Mouse (Mus musculus): Measurements from ENCODE around the gene Acvrl1. TPM values are rescaled to one million over a fixed set of nuclear protein-coding genes. Genes with fewer than 3 reads are reported as not detected.
A peak's percentile ranks its signal among the peaks of the same experiment; 100 is the strongest.
"Not testable (repeated sequence)": the region's sequence is repeated elsewhere in the genome, so short reads cannot be mapped to it uniquely, and the experiment has no call there.

Gene Acvrl1
- polyA plus RNA-seq, 1 experiment: 7.9 TPM

DNA sequence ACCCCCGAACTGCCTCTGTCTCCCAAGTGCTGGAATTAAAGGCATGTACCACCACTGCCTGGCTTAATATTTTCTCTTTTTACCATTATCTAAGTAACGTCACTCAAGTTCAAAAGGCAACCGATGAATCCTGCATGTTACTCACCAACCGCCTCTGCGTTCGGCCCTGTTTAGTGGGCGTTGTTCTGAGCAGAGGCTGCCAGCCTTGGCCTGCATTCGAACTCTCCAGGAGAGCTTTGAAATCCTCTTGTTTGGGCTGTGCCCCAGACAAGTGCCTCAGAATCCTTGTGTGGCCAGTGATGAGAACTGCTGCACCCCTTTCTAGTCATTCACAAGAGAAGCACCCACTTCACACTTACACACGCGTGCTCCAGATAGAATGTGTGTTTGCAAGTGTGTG, 22.3 kb upstream of the Acvrl1 start:
- no peaks in the 10 kb centered on the region for H3K36me3 ChIP-seq (replicated peaks; ENCODE audit: low read length)
- peaks cover 47% of the 10 kb centered on the region for H3K27me3 ChIP-seq (replicated peaks)
- H3K4me3 ChIP-seq (replicated peaks): peak overlapping the region; percentile 89
- peaks cover 23% of the 10 kb centered on the region for H3K4me1 ChIP-seq
- no peak for TF ChIP-seq GATA1 (IDR thresholded peaks at IDR 0.05; ENCODE audit: borderline replicate concordance, low read length)
- no peak for TF ChIP-seq FLI1 (IDR thresholded peaks at IDR 0.05; ENCODE audit: low read length)
- 0 out of 2 replicates have a peak, but pooled peaks cover 3% of the 10 kb centered on the region for H3K9me3 ChIP-seq

DNA sequence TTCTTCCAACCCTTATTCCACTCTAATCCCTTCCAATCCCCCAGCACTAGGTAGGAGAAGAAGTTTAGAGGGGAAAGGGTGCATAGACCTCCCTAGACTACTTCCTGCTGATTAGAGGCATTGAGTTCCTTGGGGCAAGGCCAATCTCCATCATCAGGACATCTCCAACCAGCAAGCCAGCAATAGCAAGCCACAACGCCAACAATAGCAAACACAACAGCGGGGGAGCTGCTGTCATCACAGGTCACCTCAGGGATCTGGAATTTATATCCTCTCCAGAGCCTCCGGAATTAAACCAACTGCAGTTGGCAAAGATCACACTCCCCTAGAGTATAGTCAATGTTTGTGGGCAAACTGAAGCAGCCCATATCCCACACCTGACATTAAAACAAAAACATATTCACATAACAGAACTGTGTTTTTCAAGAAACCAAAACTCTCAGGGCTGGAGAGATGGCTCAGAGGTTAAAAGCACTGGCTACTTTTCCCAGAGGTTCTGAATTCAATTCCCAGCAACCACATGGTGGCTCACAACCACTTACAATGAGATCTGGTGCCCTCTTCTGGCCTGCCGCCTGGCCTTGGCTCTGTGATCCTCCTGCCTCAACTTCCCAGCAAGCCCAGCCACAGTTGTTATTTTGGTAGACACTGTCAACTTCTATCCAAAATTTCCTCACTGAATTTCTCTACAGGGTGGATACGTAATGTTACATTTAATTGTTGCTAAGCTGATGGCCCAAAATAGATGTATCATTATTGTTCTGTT, 20.2 kb upstream of the Acvrl1 start:
- H3K4me3 ChIP-seq (replicated peaks): no peak overlapping the region
- 0 out of 2 replicates have a peak, but pooled peaks cover 2% of the 10 kb centered on the region for H3K9me3 ChIP-seq
- no peak for TF ChIP-seq GATA1 (IDR thresholded peaks at IDR 0.05; ENCODE audit: borderline replicate concordance, low read length)
- TF ChIP-seq FLI1 (IDR thresholded peaks at IDR 0.05; ENCODE audit: low read length): no peak
- no peaks in the 10 kb centered on the region for H3K36me3 ChIP-seq (replicated peaks; ENCODE audit: low read length)
- peaks cover 23% of the 10 kb centered on the region for H3K4me1 ChIP-seq
- H3K27me3 ChIP-seq (replicated peaks): peaks cover 43% of the 10 kb centered on the region

DNA sequence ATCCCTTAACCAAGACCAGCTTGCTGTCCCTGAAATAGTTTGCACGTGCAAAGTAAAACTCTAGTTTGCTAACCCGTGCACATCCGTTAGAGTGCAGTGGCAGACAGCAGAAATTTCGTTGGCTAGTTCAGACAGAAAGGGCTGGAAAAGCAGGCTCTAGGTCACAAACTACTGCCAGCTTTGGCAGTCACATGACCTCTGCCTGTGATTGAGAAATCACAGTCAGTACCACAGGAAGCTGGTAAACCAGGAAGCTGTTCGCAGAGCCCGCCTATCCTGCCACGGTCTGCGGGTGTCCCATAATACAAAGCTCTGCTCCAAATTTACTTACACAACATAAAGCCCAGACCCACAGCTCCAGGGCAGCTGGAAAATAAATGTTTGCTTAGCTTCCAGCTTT, 15.1 kb upstream of the Acvrl1 start:
- Histone ChIP-seq H3K4me3 (replicated peaks) (no peak overlapping the region), H3K27me3 (replicated peaks) (peaks cover 49% of the 10 kb centered on the region), H3K4me1 (peaks cover 5% of the 10 kb centered on the region), H3K36me3 (replicated peaks; ENCODE audit: low read length) (no peaks in the 10 kb centered on the region), H3K9me3 (peaks cover 19% of the 10 kb centered on the region)
- TF ChIP-seq FLI1 (IDR thresholded peaks at IDR 0.05; ENCODE audit: low read length) (no peak), GATA1 (IDR thresholded peaks at IDR 0.05; ENCODE audit: borderline replicate concordance, low read length) (no peak)

GRCm38 (mm10) chr15:101113778-101114177, 14.5 kb upstream of the Acvrl1 start:
- H3K36me3 ChIP-seq (replicated peaks; ENCODE audit: low read length); H3K4me1 ChIP-seq; H3K4me3 ChIP-seq (replicated peaks): not testable (repeated sequence)
- Histone ChIP-seq H3K9me3 (peaks cover 17% of the 10 kb centered on the region), H3K27me3 (replicated peaks) (peaks cover 50% of the 10 kb centered on the region)

GRCm38 (mm10) chr15:101115511-101116110, 12.7 kb upstream of the Acvrl1 start, which contains the start of gene Ankrd33:
Ankrd33 (plus strand) TSS chr15:101115755.
- H3K4me3 ChIP-seq (replicated peaks): no peak within 1 kb of the TSS

GRCm38 (mm10) chr15:101118399-101119125, 9.8 kb upstream of the Acvrl1 start:
- Histone ChIP-seq H3K9me3 (peaks cover 27% of the 10 kb centered on the region), H3K4me3 (replicated peaks) (no peak overlapping the region), H3K4me1 (peaks cover 55% of the 10 kb centered on the region), H3K36me3 (replicated peaks; ENCODE audit: low read length) (no peaks in the 10 kb centered on the region), H3K27me3 (replicated peaks) (peaks cover 47% of the 10 kb centered on the region)
- TF ChIP-seq FLI1 (IDR thresholded peaks at IDR 0.05; ENCODE audit: low read length) (no peak), GATA1 (IDR thresholded peaks at IDR 0.05; ENCODE audit: borderline replicate concordance, low read length) (no peak)

More at GRCm38 (mm10) chr15:101115511-101116110, 12.7 kb upstream of the Acvrl1 start, which contains the start of gene Ankrd33:
- H3K27me3 ChIP-seq (replicated peaks): peaks cover 55% of the 10 kb centered on the region
- H3K4me1 ChIP-seq: peaks cover 25% of the 10 kb centered on the region
- H3K36me3 ChIP-seq (replicated peaks; ENCODE audit: low read length): no peaks in the 10 kb centered on the region
- no peak for TF ChIP-seq FLI1 (IDR thresholded peaks at IDR 0.05; ENCODE audit: low read length)
- TF ChIP-seq GATA1 (IDR thresholded peaks at IDR 0.05; ENCODE audit: borderline replicate concordance, low read length): no peak
- H3K9me3 ChIP-seq: peaks cover 20% of the 10 kb centered on the region

DNA sequence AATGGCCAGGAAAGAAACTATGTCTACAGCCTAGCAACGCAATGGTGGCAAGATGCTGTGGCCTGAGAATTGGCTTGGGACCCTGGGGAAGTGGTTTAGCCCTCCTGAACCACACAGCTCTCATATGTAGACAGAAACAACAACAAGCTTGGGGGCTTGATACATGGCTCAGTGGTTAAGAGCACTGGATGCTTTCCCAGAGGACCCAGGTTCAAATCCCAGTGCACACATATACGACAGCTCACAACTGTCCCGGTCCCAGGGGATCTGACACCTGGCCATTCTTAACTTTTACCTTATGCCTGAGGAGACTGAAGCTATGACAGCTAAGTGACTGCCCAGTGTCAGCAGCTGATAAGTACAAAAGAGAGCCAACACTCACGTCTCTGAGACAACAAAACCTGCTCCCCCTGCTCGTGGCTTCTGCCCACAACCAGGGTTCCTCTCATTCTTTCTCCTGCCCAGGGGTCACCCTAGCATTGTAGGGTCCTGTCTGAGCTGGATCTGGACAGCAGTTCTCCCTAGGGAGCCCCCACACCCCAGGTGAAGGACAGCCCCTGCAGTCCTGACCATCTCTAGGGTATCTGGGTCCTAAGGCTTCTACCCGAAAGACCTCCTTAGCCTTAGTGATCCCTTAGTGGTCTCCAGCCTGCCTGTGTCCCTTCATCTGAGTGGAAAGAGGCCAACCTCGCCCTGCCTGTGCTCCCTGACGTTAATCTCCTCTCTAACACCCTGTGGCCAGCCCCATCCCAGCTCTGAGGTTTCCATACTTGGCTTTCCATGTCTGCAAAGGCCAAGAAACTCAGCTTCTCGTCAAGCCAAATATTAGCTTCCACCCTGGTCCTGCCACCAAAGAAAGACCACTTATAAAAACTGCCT, 6.7 kb upstream of the Acvrl1 start:
- peaks cover 21% of the 10 kb centered on the region for H3K9me3 ChIP-seq

DNA sequence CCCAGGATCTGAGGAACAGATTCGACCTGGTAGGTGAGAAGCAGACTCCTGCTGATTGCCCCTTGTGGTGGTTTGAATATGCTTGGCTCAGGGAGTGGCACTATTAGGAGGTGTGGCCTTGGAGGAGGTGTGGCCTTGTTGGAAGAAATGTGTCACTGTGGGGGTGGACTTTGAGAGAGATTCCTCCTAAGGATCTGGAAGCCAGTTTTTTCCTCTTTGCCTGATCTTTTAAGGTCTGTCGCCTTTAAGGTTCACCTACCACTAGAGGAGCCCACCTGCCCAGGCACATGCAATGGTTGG, 6.1 kb upstream of the Acvrl1 start:
- H3K9me3 ChIP-seq: peaks cover 21% of the 10 kb centered on the region
- H3K4me3 ChIP-seq (replicated peaks): no peak overlapping the region
- no peak for TF ChIP-seq FLI1 (IDR thresholded peaks at IDR 0.05; ENCODE audit: low read length)
- no peak for TF ChIP-seq GATA1 (IDR thresholded peaks at IDR 0.05; ENCODE audit: borderline replicate concordance, low read length)
- peaks cover 83% of the 10 kb centered on the region for H3K4me1 ChIP-seq
- H3K36me3 ChIP-seq (replicated peaks; ENCODE audit: low read length): peaks cover 7% of the 10 kb centered on the region
- H3K27me3 ChIP-seq (replicated peaks): peaks cover 46% of the 10 kb centered on the region

More for the DNA sequence above, 6.7 kb upstream of the Acvrl1 start:
- TF ChIP-seq GATA1 (IDR thresholded peaks at IDR 0.05; ENCODE audit: borderline replicate concordance, low read length): no peak
- TF ChIP-seq FLI1 (IDR thresholded peaks at IDR 0.05; ENCODE audit: low read length): no peak
- H3K4me1 ChIP-seq: peaks cover 77% of the 10 kb centered on the region
- H3K4me3 ChIP-seq (replicated peaks): no peak overlapping the region
- H3K36me3 ChIP-seq (replicated peaks; ENCODE audit: low read length): peaks cover 7% of the 10 kb centered on the region
- H3K27me3 ChIP-seq (replicated peaks): peaks cover 46% of the 10 kb centered on the region

DNA sequence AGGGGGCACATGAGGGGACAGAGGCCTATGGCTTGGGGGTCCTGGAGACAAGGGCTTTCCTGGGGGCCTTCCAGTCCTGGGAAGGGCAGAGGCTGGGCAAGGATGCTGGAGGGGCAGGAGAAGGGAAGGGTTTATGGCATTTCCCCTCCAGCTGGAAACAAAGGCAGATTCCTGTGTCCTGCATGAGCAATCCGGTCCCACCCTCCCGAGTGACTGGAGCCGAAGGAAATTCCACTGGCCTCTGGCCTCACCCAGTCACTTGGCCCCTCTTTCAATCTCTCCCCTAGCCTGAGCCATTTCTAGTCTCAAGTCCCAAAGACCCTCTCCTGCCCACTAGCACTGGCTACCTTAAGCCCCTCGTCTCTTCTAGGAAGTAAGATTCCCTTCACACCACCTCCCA, 5.1 kb upstream of the Acvrl1 start:
- peaks cover 21% of the 10 kb centered on the region for H3K9me3 ChIP-seq
- peaks cover 51% of the 10 kb centered on the region for H3K27me3 ChIP-seq (replicated peaks)
- H3K4me3 ChIP-seq (replicated peaks): peak overlapping the region; percentile 14
- H3K36me3 ChIP-seq (replicated peaks; ENCODE audit: low read length): peaks cover 7% of the 10 kb centered on the region
- TF ChIP-seq GATA1 (IDR thresholded peaks at IDR 0.05; ENCODE audit: borderline replicate concordance, low read length): no peak
- no peak for TF ChIP-seq FLI1 (IDR thresholded peaks at IDR 0.05; ENCODE audit: low read length)
- H3K4me1 ChIP-seq: peaks cover 92% of the 10 kb centered on the region

Data from megakaryocyte, embryonic 14.5 days (primary cell).